Mouse (Mus musculus) MEL (cell line): ENCODE results near the gene Esam. TPM values are rescaled to one million over a fixed set of nuclear protein-coding genes. Genes with fewer than 3 reads are reported as not detected.

Experiments used
- DNase-seq: peaks from one replicate; pipeline ENCODE4 v3.0.0; 2011; ENCODE audit warnings: low read depth, low spot score
- H3K27ac ChIP-seq: 2 replicates; pipeline ENCODE4 v1.5.1; 2012; ENCODE audit warnings: low read depth, mild to moderate bottlenecking, control low read depth, low read length, moderate library complexity; ENCODE audit not compliant: control insufficient read depth
- H3K27me3 ChIP-seq, 2 experiments: fragments of 150-350 bp in 1 of 2; sonication (generic) in 1 of 2; 2 replicates each; pipeline ENCODE4 v1.6.1; 2012; ENCODE audit warnings: low read length in 2 of 2, mild to moderate bottlenecking in 2 of 2, improper control_type of control experiment in 1 of 2, moderate library complexity in 1 of 2; ENCODE audit not compliant: insufficient read depth in 2 of 2, control insufficient read depth in 1 of 2
- H3K36me3 ChIP-seq, 2 experiments: 2 replicates each; pipeline ENCODE4 v1.6.1; 2012 to 2014; ENCODE audit warnings: low read length in 2 of 2, improper control_type of control experiment in 1 of 2, inconsistent platforms in 1 of 2, mild to moderate bottlenecking in 1 of 2; ENCODE audit not compliant: insufficient read depth in 2 of 2, control insufficient read depth in 1 of 2
- H3K4me1 ChIP-seq, 2 experiments: fragments of 150-350 bp in 1 of 2; sonication (generic) in 1 of 2; 2 replicates each; pipeline ENCODE4 v1.6.1; 2012; ENCODE audit warnings: low read length in 2 of 2, improper control_type of control experiment in 1 of 2, mild to moderate bottlenecking in 1 of 2; ENCODE audit not compliant: insufficient read depth in 2 of 2, control insufficient read depth in 1 of 2
- H3K4me3 ChIP-seq, 2 experiments: fragments of 150-350 bp in 1 of 2; sonication (generic) in 1 of 2; 2 replicates each; pipeline ENCODE4 v1.5.1; 2012; ENCODE audit warnings: low read depth in 2 of 2, low read length in 2 of 2, mild to moderate bottlenecking in 2 of 2, moderate library complexity in 2 of 2, control low read depth in 1 of 2, improper control_type of control experiment in 1 of 2; ENCODE audit not compliant: control insufficient read depth in 1 of 2, insufficient read depth in 1 of 2
- H3K79me2 ChIP-seq: 2 replicates; pipeline ENCODE4 v1.6.1; 2012; ENCODE audit warnings: mild to moderate bottlenecking, low read length, moderate library complexity; ENCODE audit not compliant: control insufficient read depth, poor library complexity, insufficient read depth
- H3K9ac ChIP-seq: 2 replicates; pipeline ENCODE4 v1.6.1; 2012; ENCODE audit warnings: low read depth, mild to moderate bottlenecking, control low read depth, low read length, moderate library complexity; ENCODE audit not compliant: control insufficient read depth, poor library complexity, severe bottlenecking
- H3K9me3 ChIP-seq: fragments of 150-350 bp; sonication (generic); replicated peaks from 2 replicates; pipeline ENCODE4 v1.6.1; 2012; ENCODE audit warnings: mild to moderate bottlenecking, low read length, improper control_type of control experiment, moderate library complexity; ENCODE audit not compliant: insufficient read depth
- BHLHE40 ChIP-seq: IDR thresholded peaks from 2 replicates; pipeline ENCODE4 v1.6.1; 2012; ENCODE audit warnings: low read depth, mild to moderate bottlenecking, inconsistent platforms, low read length, improper control_type of control experiment, borderline replicate concordance
- CHD1 ChIP-seq: IDR thresholded peaks from 2 replicates; pipeline ENCODE4 v1.6.1; 2012; ENCODE audit warnings: low read depth, mild to moderate bottlenecking, inconsistent platforms, low read length, improper control_type of control experiment
- CHD2 ChIP-seq: IDR thresholded peaks from 2 replicates; pipeline ENCODE4 v1.6.1; 2011; ENCODE audit warnings: low read length, improper control_type of control experiment
- E2F4 ChIP-seq: IDR thresholded peaks from 2 replicates; pipeline ENCODE4 v1.6.1; 2011; ENCODE audit warnings: low read depth, low read length, improper control_type of control experiment, borderline replicate concordance
- EP300 ChIP-seq, 2 experiments: IDR thresholded peaks; 2 replicates each; pipeline ENCODE4 v1.6.1; 2011; ENCODE audit warnings: improper control_type of control experiment in 2 of 2, low read length in 2 of 2, low read depth in 1 of 2, mild to moderate bottlenecking in 1 of 2
- ETS1 ChIP-seq: IDR thresholded peaks from 2 replicates; pipeline ENCODE4 v1.6.1; 2012; ENCODE audit warnings: low read depth, mild to moderate bottlenecking, inconsistent platforms, low read length, improper control_type of control experiment, moderate library complexity
- GABPA ChIP-seq: IDR thresholded peaks from 2 replicates; pipeline ENCODE4 v1.6.1; 2012; ENCODE audit warnings: low read depth, mild to moderate bottlenecking, inconsistent platforms, low read length, improper control_type of control experiment, moderate library complexity
- GATA1 ChIP-seq: IDR thresholded peaks from 2 replicates; pipeline ENCODE4 v1.6.1; 2011; ENCODE audit warnings: low read depth, low read length, improper control_type of control experiment
- HCFC1 ChIP-seq: IDR thresholded peaks from 2 replicates; pipeline ENCODE4 v1.6.1; 2012; ENCODE audit warnings: low read depth, mild to moderate bottlenecking, inconsistent platforms, low read length, improper control_type of control experiment, moderate library complexity
- MAFK ChIP-seq: IDR thresholded peaks from 2 replicates; pipeline ENCODE4 v1.6.1; 2011; ENCODE audit warnings: low read depth, mild to moderate bottlenecking, low read length, improper control_type of control experiment, borderline replicate concordance
- MAX ChIP-seq: IDR thresholded peaks from 2 replicates; pipeline ENCODE4 v1.6.1; 2011; ENCODE audit warnings: low read length, improper control_type of control experiment
- MEF2A ChIP-seq: IDR thresholded peaks from 2 replicates; pipeline ENCODE4 v1.6.1; 2014; ENCODE audit warnings: low read depth, mild to moderate bottlenecking, inconsistent platforms, low read length, improper control_type of control experiment; ENCODE audit not compliant: poor library complexity, insufficient replicate concordance, severe bottlenecking; ENCODE audit errors: extremely low read depth
- NRF1 ChIP-seq: IDR thresholded peaks from 2 replicates; pipeline ENCODE4 v1.6.1; 2014; ENCODE audit warnings: low read depth, mild to moderate bottlenecking, inconsistent platforms, low read length, improper control_type of control experiment, moderate library complexity; ENCODE audit not compliant: poor library complexity, insufficient read depth, severe bottlenecking
- RCOR1 ChIP-seq: IDR thresholded peaks from 2 replicates; pipeline ENCODE4 v1.6.1; 2012; ENCODE audit warnings: low read depth, mild to moderate bottlenecking, inconsistent platforms, low read length, improper control_type of control experiment
- SIN3A ChIP-seq: IDR thresholded peaks from 2 replicates; pipeline ENCODE4 v1.6.1; 2012; ENCODE audit warnings: low read length, improper control_type of control experiment, inconsistent platforms
- SMC3 ChIP-seq: IDR thresholded peaks from 2 replicates; pipeline ENCODE4 v1.6.1; 2011; ENCODE audit warnings: low read depth, low read length, improper control_type of control experiment
- TAL1 ChIP-seq: IDR thresholded peaks from 2 replicates; pipeline ENCODE4 v1.6.1; 2012; ENCODE audit warnings: mild to moderate bottlenecking, inconsistent platforms, low read length, moderate library complexity, mixed read lengths
- TBP ChIP-seq: IDR thresholded peaks from 2 replicates; pipeline ENCODE4 v1.8.0; 2011; ENCODE audit warnings: low read depth, low read length, improper control_type of control experiment
- TCF12 ChIP-seq: IDR thresholded peaks from 2 replicates; pipeline ENCODE4 v1.6.1; 2014; ENCODE audit warnings: low read depth, mild to moderate bottlenecking, inconsistent platforms, low read length, improper control_type of control experiment, moderate library complexity
- UBTF ChIP-seq: IDR thresholded peaks from 2 replicates; pipeline ENCODE4 v1.6.1; 2012; ENCODE audit warnings: low read depth, mild to moderate bottlenecking, inconsistent platforms, low read length, improper control_type of control experiment, moderate library complexity, borderline replicate concordance; ENCODE audit not compliant: insufficient read depth
- USF1 ChIP-seq: IDR thresholded peaks from 2 replicates; pipeline ENCODE4 v1.6.1; 2014; ENCODE audit warnings: low read depth, mild to moderate bottlenecking, inconsistent platforms, low read length, improper control_type of control experiment, moderate library complexity
- ZMIZ1 ChIP-seq: IDR thresholded peaks from 2 replicates; pipeline ENCODE4 v1.6.1; 2012; ENCODE audit warnings: low read depth, mild to moderate bottlenecking, inconsistent platforms, low read length, improper control_type of control experiment, moderate library complexity
- ZNF384 ChIP-seq: IDR thresholded peaks from 2 replicates; pipeline ENCODE4 v1.6.1; 2012; ENCODE audit warnings: low read depth, mild to moderate bottlenecking, inconsistent platforms, low read length, improper control_type of control experiment
- polyA plus RNA-seq, 2 experiments: library from polyadenylated mRNA; stranded (reverse) in 1 of 2; unstranded in 1 of 2; fragments of >175 nt in 1 of 2; fragments of >200 nt in 1 of 2; gene quantifications; 2 replicates each; pipeline versions ENCODE4 v1.2.1 to v1.2.4; 2012; ENCODE audit warnings: low replicate concordance in 2 of 2, low read depth in 1 of 2; ENCODE audit not compliant: insufficient read length in 2 of 2, insufficient read depth in 1 of 2, missing spikeins in 1 of 2
- total RNA-seq: library from RNA; depleted of rRNA; stranded (reverse); fragments of 300-350 nt; gene quantifications from 2 replicates; pipeline ENCODE4 v1.2.3, GENCODE M21; 2012

Gene Esam
- total and polyA plus RNA-seq, 3 experiments: 0.23 to 0.89 TPM; not detected in 1

DNA sequence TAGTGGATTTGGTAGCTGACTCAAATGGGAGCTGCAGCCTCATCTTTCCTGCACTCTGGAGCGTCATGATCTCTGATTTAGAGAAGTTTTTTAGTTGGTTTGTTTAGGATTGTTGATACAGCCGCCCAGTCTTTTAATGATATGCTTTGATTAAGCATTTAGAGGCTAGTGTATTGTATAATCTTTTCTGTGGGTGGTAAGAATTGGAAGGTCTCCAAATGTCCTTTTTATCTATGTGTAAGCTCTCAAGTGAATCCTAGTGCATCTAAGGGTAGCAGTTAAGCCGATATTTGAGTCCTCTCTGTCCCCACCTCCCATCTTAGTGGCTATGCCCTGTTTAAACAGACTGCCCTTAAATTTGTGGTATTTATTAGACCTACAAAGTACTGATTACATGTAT, 13.4 kb upstream of the Esam start:
- TF ChIP-seq GABPA: no peak
- no peak for TF ChIP-seq NRF1
- TF ChIP-seq ZNF384: no peak
- TF ChIP-seq EP300 (IDR thresholded peaks at IDR 0.05; ENCODE audit: low read depth in 1 of 2, low read length in 2 of 2): peak in 1 of 2 experiments; percentile 12; a peak in 1 of 4 replicates
- TF ChIP-seq RCOR1: peak; percentile 97
- peak; percentile 59 for TF ChIP-seq GATA1
- no peak for TF ChIP-seq MAFK
- TF ChIP-seq MEF2A: no peak
- peak; percentile 57 for DNase-seq
- no peaks in the 10 kb centered on the region for H3K79me2 ChIP-seq
- H3K4me3 ChIP-seq: no peak overlapping the region
- no peak overlapping the region for H3K27ac ChIP-seq
- no peaks in the 10 kb centered on the region for H3K9me3 ChIP-seq
- peaks cover 0 to 37% of the 10 kb centered on the region in 2 experiments; a peak in 2 of 4 replicates for H3K36me3 ChIP-seq
- H3K9ac ChIP-seq: no peak overlapping the region
- H3K4me1 ChIP-seq: peaks cover 13 to 27% of the 10 kb centered on the region in 2 experiments
- no peaks in the 10 kb centered on the region for H3K27me3 ChIP-seq

DNA sequence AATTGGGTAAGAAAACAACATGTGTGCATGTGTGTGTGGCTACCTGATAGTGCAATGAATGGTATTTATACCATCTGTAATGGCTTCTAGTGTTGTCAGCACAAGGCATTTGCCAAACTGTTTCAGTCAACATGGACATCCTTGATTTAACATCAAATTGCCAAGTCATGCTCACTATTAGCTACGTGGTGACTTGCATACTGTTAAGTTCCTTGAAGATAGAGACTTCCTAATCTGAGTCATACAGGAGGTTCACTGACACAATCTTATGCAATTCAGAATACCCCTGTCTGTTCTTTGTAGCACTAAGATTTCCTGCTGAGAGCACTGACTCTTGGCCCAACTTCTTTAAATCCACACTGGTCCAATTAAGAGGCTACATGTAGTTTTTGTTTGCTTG, 10.4 kb upstream of the Esam start:
- TF ChIP-seq TAL1: peak; percentile 98
- TF ChIP-seq GABPA: peak; percentile 73; the same call in 1 of the 2 replicates
- peak; percentile 99 for TF ChIP-seq RCOR1
- TF ChIP-seq ZMIZ1: no peak
- no peak for TF ChIP-seq E2F4
- TF ChIP-seq SIN3A: no peak
- 0 out of 2 replicates have a peak, but pooled peaks have one; percentile 29 for TF ChIP-seq TBP
- TF ChIP-seq BHLHE40: no peak
- no peak for TF ChIP-seq UBTF
- peak; percentile 85 for TF ChIP-seq TCF12
- peak; percentile 89 for TF ChIP-seq ETS1
- no peak for TF ChIP-seq SMC3
- peak; percentile 96 for TF ChIP-seq GATA1
- peak; percentile 91 to 93 for TF ChIP-seq EP300 (IDR thresholded peaks at IDR 0.05; ENCODE audit: low read depth in 1 of 2, low read length in 2 of 2)
- no peak for TF ChIP-seq ZNF384
- TF ChIP-seq CHD1: no peak
- no peak for TF ChIP-seq CHD2
- no peak for TF ChIP-seq HCFC1
- TF ChIP-seq MEF2A: no peak
- TF ChIP-seq MAX: no peak
- no peak for TF ChIP-seq USF1
- Histone ChIP-seq H3K27ac (peak overlapping the region; percentile 58), H3K4me3 (no peak overlapping the region), H3K79me2 (no peaks in the 10 kb centered on the region), H3K9me3 (no peaks in the 10 kb centered on the region), H3K36me3 (peaks cover 0 to 37% of the 10 kb centered on the region in 2 experiments; a peak in 3 of 4 replicates), H3K4me1 (peaks cover 13 to 27% of the 10 kb centered on the region in 2 experiments), H3K27me3 (no peaks in the 10 kb centered on the region), H3K9ac (no peak overlapping the region)
- DNase-seq: peak; percentile 91
